Mouse (Mus musculus): ENCODE results near the gene Unc93b1.
"Not testable (repeated sequence)": the region's sequence is repeated elsewhere in the genome, so short reads cannot be mapped to it uniquely, and the experiment has no call there.

The Unc93b1 gene

DNA sequence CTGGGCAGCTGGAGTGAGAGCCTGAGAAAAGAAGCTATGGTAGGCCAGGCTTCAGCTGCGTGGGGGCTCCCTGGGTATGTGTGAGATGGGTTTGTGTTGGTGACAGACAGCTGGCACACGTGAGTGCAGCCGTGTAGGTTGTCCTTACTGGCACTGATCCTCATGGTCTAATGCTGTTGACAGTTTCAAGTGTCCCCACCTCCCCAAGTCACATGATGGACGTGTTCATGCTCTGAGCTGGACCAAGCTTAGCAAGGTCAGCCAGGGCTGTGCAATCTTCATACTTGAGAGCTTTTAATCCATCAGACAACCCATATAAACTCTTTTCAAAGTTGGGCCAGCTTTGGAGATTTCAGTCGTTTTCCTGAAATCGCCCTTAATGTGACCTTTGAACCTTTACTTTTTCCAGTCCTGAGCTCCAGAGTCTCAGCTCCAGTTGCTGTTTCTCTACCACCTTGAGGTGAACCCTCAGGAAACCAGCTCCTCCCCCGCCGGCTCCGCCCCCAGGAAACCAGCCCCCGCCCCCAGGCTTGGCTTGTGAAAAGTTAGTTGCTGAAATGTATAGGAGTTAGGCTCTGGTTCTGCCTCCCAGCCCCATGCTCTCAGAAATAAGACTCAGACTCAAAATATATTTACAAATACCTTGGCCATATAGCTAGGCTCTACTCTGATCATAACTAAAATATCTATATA, 11.0 kb downstream of the Unc93b1 start:
- in situ Hi-C loops (cut with MboI, MseI): no loop called here

DNA sequence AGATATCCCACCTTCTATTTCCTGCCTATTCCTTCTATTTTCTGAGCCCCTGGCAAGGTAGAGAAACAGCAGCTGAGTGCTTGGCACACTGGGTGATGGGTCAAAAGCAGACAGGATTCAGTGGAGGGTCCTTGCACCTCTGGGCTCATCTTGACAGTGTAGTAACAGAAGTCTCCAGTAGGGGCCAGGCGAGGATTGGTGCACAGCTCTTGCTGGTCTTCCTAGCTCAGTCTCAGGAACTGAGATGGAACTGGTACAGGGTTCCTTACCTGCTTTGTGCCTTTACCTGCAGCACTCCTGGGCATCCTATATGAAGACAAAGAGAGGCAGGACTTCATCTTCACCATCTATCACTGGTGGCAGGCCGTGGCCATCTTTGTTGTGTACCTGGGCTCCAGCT, 11.7 kb downstream of the Unc93b1 start:
- in situ Hi-C loops (cut with MboI, MseI): no loop called here

DNA sequence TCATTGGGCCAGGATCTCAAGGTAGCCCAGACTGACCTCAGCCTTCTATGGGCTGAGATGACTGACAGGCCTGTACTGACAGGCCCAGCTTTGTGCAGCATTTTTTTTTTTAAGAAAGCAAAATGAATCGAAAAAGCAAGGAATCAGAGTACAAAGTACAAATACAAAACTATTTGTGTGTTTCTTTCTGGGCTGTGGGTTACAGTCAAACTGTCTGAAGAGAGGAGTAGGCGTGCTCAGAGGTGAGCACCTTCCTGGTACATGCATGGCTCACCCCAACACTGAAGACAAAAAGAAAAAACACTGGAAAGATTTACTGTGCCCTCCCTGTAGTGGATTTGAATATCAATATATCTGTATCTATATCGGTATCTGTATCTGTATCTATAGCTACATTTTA, 12.8 kb downstream of the Unc93b1 start:
- in situ Hi-C loops (cut with MboI, MseI): no loop called here

DNA sequence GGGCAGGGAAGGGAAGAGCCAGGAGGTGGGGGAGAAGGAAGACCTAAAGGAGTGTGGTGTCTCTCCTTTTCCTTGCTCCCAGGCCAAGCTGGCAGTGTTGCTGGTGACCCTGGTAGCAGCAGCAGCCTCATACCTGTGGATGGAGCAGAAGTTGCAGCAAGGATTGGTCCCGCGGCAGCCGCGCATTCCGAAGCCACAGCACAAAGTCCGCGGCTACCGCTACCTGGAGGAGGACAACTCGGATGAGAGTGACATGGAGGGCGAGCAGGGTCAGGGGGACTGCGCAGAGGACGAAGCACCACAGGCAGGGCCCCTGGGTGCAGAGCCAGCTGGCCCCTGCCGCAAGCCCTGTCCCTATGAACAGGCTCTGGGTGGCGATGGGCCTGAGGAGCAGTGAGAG, 13.6 kb downstream of the Unc93b1 start:
- in situ Hi-C loops (cut with MboI, MseI): no loop called here

DNA sequence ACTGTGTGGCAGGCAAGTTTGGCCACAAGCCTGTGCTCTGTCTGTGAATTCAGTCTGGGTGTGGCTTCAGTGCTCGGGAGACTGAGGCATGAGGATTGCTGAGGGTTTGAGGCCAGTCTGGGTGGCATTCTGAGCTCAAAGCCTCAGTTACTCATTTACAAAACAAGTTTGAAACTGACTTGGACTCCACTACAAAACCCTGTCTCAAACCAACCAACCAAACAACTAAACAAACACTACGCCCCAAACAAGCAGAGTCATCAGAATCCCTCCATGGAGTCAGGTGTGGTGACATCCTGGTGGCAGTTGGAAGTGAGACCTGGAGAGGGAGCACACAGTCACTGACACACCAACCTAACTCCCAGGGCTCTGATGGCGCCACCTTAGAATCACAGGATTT, 15.3 kb downstream of the Unc93b1 start:
- in situ Hi-C loops (cut with MboI, MseI): no loop called here

DNA sequence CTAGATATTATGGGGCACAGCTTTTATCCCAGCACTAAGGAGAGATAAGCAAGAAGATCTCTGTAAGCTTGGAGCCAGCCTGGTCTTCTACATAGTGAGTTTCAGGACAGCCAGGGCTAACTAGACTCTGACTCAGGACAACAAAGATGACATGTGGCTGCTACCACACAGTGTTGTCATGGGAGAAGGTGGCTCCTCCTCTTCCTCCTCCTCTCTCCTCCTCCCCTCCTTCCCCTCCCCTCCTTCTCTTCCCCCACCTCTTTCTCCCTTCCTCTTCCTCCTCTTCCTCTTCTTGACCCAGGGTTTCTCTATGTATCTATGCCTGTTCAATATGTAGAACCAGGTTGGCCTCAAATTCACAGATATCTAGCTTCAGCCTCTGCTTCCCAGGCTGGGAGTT, 16.5 kb downstream of the Unc93b1 start:
- in situ Hi-C loops (cut with MboI, MseI): no loop called here

DNA sequence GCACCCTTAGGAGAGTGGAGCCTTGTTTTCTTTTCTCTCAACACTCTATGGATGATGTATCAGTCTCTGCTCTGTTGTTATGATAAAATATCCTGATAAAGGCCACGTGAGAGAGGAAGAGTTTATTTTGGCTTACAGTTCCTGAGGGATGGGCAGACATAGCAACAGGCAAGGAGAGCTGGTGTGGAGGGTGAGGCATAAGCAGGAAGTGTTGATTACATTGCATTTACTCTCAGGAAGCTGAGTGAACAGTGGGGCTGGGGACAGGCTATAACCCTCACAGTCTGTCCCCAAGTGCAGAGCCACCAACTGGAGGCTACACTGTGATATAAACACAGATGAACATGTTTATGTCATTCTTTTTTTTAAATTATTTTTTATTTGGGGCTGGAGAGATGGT, 17.1 kb downstream of the Unc93b1 start:
- in situ Hi-C loops (cut with MboI, MseI): no loop called here

DNA sequence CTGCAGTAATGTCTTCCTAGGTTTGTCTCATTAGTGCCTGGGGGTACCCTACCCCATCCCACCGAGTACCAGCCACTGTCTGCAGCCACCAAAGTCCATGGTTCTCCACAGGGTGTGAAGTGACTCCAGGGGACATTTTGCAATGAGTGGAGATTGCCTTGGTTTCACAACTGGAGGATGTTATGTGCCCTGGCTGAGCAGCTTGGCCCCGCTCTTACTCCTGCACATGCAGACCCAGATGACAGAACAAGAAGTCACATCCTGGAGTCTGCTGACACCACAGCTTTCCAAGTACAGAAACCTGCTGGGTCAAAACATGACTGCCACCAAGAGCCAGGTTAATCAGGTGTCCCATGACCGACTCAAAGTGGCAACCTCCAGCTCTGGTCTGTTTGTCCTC, 20.0 kb downstream of the Unc93b1 start:
- in situ Hi-C loops (cut with MboI, MseI): no loop called here

DNA sequence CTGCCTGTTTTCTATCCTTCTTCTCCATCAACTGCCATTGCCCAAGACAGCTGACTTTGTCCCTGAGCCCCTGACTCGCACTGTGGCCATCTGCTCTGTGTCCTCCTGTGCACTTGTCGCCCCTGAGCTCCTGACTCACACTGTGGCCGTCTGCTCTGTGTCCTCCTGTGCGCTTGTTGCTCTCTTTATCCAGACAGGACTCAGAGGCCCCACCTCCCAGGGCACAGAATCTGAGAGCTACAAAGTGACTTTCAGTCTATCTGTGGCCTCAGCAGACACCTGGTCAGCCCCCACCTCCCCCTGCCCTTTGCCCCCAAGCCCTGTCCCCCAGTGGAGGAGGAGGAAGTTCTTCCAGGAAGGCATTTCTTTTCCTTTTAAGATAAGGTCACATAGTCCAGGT, 20.8 kb downstream of the Unc93b1 start:
- in situ Hi-C loops (cut with MboI, MseI): no loop called here

DNA sequence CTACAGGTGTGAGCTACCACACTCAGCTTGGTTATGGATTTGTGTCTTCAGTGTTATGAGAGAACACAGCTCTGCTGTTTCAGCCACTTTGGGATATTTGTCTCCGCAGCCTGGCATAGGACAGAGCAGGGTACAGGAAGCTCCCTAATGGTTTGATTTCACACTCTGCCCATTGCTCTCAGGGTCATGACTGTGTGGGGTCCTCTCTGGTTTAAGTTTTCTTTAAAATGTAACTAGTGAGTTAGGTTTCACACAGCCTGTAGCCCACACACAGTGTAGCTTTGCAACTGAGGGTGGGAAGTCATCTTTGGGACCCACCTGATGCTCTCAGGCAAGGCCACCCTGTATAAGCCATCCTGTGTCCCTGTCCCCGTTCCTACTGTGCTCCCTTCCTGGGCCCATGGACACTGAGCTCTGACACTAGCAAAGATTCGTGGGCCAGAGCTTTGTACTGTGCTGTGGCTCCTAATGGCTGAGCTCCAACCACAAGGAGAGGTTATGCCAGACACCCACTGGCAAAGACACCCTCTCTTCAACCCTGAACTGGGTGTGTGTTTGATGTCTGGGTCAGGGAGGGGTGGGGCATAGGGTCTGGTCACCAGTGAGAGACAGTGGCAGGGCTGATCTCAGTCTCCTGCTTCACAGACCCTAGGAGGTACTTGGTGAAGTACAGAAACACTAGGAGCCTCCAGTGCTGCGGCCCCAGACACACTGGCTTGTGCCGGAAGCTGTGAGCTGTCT, 22.5 kb downstream of the Unc93b1 start:
- in situ Hi-C loops (cut with MboI, MseI): not testable (repeated sequence)

DNA sequence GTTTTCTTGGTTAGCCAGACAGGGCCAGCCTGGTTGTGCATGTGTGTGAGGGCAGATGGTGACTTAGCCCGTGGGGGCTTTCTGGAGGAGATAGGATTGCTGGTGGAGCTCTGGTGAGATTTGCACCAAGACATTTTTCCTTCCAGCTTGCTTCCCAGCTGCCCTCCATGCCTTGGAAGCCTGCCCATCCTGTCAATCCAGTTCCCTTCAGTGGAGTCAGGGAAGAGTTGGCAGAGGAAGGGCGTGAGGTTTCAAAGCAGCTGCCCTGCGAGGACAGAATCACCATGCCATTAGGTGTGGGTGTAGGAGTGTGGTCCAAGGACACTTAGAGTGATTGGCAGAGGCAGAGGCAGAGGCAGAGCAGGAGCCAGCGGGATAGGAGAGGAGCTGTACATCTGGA, 23.5 kb downstream of the Unc93b1 start, which contains the start of gene Aldh3b3:
Gene Aldh3b3 (plus strand): TSS at position 176 of the 400 bp plus-strand sequence.
- in situ Hi-C loops (cut with MboI, MseI): no loop called here

DNA sequence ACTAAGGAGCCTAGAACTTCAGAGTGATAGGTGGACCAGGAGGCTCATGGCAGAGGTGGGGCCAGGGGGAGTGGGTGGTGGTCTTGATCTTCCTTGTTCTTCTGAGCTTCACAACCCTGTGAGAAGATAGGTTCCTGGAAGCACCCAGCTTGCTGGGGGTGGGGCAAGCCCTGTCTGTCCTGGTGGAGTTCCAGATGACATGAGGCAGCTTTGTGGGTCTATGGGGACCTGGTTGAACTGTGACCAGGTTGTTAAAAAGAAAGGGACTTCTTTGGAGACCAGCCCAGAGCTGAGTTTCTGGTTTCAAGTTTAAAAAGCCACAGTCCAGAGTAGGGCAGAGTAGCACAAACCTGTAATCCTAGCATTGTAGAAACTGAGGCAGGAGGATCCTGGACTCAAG, 24.0 kb downstream of the Unc93b1 start:
- in situ Hi-C loops (cut with MboI, MseI): no loop called here

DNA sequence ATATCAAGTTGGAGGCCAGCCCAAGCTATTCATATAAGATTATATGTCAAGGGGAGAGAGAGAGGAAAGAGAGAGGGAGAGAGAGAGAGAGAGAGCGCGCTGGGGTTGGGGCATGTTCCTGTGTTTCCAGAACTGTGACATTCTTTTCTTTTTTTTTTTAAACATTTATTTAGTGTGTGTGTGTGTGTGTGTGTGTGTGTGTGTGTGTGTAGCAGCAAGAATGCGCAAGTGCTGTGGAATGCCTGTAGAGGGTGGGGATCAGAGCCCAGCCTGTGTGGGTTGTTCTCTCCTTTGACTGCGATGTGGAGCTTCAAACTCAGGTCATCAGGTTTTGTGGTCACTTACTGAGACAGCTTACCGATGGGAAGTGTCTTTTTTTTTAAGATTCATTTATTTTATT, 25.2 kb downstream of the Unc93b1 start:
- in situ Hi-C loops (cut with MboI, MseI): no loop called here

DNA sequence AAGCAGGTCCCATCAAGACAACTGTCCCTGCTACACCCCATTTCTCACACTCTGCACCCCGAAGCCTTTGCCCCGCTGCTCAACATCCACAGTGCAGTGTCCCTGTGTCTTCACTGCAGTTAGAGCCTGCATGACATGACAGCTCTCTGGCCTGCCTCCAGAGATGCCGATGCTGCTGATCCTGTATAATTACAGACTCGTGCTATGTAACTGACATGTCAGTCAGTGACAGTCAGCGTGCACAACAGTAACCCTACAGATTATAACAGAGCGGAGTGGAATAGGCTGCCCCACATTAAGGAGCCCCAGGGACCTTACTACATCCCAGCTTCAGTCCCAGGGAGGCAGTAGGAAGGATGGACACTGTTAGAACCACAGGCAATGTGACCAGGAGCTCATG, 26.8 kb downstream of the Unc93b1 start:
- in situ Hi-C loops (cut with MboI, MseI): not testable (repeated sequence)

DNA sequence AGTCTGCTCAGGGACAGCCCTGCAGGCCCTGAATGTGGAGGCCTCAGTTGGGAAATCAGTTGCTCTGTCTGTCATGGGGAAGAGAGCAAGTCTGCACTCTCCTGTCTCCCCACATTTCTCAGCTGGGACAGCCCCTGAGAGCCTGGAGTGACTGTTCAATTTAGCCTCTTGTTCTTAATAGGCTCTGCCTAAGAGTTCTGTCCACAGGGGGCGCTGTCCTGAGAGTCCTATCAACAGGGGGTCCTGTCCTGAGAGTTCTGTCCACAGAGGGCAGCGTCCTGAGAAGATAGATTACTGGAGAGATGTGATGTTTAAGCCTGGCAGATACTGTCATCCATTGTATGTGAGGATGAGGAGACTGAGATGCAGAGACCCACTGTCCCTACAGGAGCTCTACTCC, 27.5 kb downstream of the Unc93b1 start:
- in situ Hi-C loops (cut with MboI, MseI): no loop called here

DNA sequence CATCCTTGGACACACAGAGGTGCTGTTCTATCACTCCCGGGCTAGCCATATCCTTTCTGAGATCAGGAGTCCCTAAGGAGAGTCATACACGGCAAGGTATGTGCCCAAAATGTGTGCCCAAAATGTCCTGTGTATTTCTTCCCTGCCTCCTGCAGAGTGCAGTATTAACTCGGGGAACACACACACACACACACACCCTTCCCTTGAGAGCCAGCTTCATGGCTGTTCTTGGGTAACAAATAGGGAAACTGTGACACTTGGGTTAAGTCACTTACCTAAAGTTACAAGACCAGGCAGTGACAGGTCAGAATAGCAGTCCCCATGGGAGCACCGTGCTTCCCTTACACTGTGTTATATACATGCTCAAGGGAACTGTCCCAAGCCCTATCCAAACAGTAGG, 29.0 kb downstream of the Unc93b1 start:
- in situ Hi-C loops (cut with MboI, MseI): no loop called here

DNA sequence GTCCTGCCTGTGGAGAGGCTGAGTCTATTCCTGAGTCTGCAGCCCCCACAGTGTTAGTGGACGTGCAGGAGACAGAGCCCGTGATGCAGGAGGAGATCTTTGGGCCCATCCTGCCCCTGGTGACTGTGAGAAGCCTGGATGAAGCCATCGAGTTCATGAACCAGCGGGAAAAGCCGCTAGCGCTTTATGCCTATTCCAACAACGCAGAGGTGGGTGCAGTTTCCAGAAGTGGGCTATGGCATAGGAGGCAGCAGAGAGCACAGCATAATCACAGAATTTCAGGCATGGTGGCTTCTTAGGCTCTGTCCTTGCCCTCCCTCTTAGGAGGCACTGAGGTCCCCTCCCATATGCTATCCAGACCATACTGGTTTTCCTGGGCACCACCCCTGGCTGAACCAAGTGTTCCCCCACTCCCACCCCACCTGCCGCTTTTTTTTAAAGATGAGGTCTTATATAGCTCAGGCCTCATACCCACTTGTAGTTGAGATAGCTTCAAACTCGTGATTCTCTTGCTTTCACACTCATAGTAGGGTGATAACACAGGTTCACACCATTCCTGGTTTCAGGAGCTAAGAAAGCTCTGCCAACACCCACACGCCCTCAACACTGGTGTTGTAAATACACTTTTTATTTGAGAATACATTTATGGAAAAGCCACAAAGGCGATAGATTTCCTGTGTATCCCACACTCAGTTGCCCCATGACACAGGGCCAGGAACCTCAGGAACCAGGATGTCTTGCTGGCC, 31.5 kb downstream of the Unc93b1 start:
- in situ Hi-C loops (cut with MboI, MseI): no loop called here

DNA sequence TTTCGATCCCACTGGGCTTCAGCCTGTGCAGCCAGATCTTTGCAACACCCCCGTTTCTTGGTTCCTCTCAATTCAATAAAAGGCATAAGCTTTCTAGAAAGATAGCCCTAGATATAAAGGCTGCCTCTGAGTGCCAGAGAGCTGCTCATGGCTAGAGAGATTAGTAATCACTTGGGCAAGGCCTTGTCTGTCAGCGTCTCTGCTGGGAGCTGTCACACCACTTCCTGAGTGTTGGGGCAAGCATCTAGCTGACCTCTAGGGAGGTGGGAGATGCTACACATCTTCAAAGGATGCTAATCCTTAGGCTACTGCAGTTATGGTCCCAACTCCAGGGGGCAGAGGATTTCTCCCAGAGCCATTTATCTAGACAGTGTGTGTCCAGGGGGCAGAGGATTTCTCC, 32.3 kb downstream of the Unc93b1 start:
- in situ Hi-C loops (cut with MboI, MseI): no loop called here

DNA sequence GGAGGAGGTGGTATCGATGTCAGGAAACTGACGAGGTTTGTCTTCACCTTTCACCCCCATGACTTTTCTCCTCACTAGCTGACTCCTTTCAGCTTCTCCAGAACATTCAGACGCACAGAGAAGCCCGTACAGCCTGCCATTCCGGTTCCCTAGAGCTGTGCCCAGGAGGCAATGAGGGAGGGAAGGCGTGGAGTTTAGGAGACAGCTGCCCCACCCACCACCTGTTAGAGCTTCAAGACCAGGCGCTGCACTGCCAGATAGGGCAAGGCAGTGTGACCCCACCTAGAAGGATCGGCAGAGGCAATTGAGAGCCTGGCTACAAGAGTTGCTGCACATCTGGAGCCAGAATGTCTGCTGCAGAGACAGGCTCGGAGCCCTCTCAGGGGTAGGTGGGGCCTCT, 37.2 kb downstream of the Unc93b1 start, which contains the start of gene Aldh3b2:
Gene Aldh3b2 (plus strand): TSS at position 100 of the 400 bp plus-strand sequence.
- in situ Hi-C loops (cut with MboI, MseI): no loop called here

DNA sequence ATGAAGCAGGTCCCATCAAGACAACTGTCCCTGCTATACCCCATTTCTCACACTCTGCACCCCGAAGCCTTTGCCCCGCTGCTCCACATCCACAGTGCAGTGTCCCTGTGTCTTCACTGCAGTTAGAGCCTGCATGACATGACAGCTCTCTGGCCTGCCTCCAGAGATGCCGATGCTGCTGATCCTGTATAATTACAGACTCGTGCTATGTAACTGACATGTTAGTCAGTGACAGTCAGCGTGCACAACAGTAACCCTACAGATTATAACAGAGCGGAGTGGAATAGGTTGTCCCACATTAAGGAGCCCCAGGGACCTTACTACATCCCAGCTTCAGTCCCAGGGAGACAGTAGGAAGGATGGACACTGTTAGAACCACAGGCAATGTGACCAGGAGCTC, 39.6 kb downstream of the Unc93b1 start:
- in situ Hi-C loops (cut with MboI, MseI): not testable (repeated sequence)

DNA sequence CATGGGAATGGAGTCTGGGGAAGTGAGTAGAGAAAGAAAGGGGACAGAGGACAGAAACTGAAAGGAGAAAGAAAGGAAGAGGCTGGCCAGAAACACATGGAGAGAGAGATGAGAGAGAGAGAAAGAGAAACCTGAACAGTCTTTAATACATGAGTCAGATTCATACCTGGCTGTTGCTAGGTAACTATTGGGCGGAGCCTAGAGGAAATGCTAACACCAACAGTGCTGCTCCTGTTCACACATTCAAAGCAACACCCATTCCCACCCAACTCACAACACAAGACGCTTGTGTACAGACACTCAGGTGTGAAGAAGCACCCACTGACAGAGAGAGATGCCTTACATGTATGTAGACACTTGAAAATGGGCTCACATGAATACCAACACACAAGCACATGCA, 40.9 kb downstream of the Unc93b1 start:
- in situ Hi-C loops (cut with MboI, MseI): no loop called here

DNA sequence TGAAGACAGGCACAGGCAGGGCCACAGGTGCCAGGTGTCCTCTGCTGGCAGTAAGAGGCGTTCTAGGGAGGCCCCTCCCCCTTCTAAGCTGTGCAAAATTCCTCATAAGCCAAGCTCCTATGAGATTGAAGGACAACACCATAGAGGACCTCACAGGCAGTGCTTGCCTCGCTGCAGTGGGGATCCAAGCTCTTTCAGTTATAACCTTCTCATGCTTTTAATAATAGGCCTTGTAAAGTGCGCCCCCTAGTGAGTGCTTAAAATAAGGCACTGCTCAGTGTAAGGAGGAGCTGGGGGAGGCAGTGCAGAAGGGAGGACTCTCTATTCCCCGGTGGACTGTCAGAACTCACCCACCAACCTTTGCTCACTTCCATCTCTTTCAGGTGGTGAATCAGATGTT, 45.3 kb downstream of the Unc93b1 start:
- in situ Hi-C loops (cut with MboI, MseI): loop anchor here in 1 of 2 experiments (5.0 kb wide), 1 partner anchor 38 kb away; no protein-coding TSS in a partner anchor
